ENCODE assay signal across 24 mouse cellular contexts in genomic region chr11:64188701-64189100, GRCm38 (mm10).
DNase-seq lines count a peak whose midpoint lies in the region; ATAC-seq and TF ChIP-seq lines count a peak whose summit lies in the region.
"Had no signal": no experiment of that assay in that cellular context is flagged by ENCODE, and none has a peak within 500 bp of the region (broad histone marks: within the 10 kb centered on the region; RNA-seq: fewer than 3 reads in every experiment).

No protein-coding gene starts in this region.

- H3K27ac ChIP-seq in heart, adult 2 months: no peak overlapping the region
- no peak overlapping the region for H3K27ac ChIP-seq in CH12.LX (ENCODE audit: insufficient read depth, low read depth)
- H3K27ac ChIP-seq: embryonic facial prominence, embryonic 12.5 days; embryonic facial prominence, embryonic 15.5 days; forebrain, embryonic 12.5 days; forebrain, embryonic 15.5 days; heart, embryonic 10.5 days; heart, embryonic 13.5 days; hindbrain, embryonic 12.5 days; hindbrain, embryonic 15.5 days had no signal

- H3K36me3 ChIP-seq in heart, adult 2 months (ENCODE audit: control insufficient read depth, insufficient read depth, low read length): no peaks in the 10 kb centered on the region
- H3K36me3 ChIP-seq in CH12.LX (replicated peaks in 1 of 2; ENCODE audit: control insufficient read depth in 1 of 2, insufficient read depth in 1 of 2, low read length in 1 of 2): no peaks in the 10 kb centered on the region
- H3K36me3 ChIP-seq: embryonic facial prominence, embryonic 12.5 days; embryonic facial prominence, embryonic 15.5 days; forebrain, embryonic 12.5 days; forebrain, embryonic 15.5 days; heart, embryonic 10.5 days; heart, embryonic 13.5 days; hindbrain, embryonic 12.5 days; hindbrain, embryonic 15.5 days had no signal

- no peaks in the 10 kb centered on the region for H3K79me2 ChIP-seq in heart, adult 2 months (replicated peaks; ENCODE audit: control insufficient read depth, insufficient read depth, low read length)
- H3K79me2 ChIP-seq in CH12.LX (replicated peaks; ENCODE audit: control insufficient read depth, extremely low read depth, insufficient read depth, poor library complexity, severe bottlenecking): no peaks in the 10 kb centered on the region

- 0 out of 2 replicates have a peak, but pooled peaks have one; percentile 36 for TF ChIP-seq EP300 in heart, adult 2 months (IDR thresholded peaks at IDR 0.05; ENCODE audit: insufficient read depth, low read depth, low read length)
- TF ChIP-seq EP300 in CH12.LX (IDR thresholded peaks at IDR 0.05; ENCODE audit: low read length): no peak

- no peaks in the 10 kb centered on the region for H3K9me3 ChIP-seq in CH12.LX (replicated peaks; ENCODE audit: low read length)
- H3K9me3 ChIP-seq: embryonic facial prominence, embryonic 12.5 days; embryonic facial prominence, embryonic 15.5 days; forebrain, embryonic 12.5 days; forebrain, embryonic 15.5 days; heart, embryonic 10.5 days; heart, embryonic 13.5 days; hindbrain, embryonic 12.5 days; hindbrain, embryonic 15.5 days had no signal

- no peak for TF ChIP-seq CTCF in heart, adult 2 months (IDR thresholded peaks at IDR 0.05)
- no peak for TF ChIP-seq CTCF in CH12.LX (conservative IDR thresholded peaks at IDR 0.05 in 1 of 2, IDR thresholded peaks at IDR 0.05 in 1 of 2; ENCODE audit: low read depth in 2 of 2, low read length in 2 of 2)

- ATAC-seq in common myeloid progenitor, adult 5-6 weeks (replicated peaks; ENCODE audit: low read depth, poor library complexity, severe bottlenecking): 0 out of 2 replicates have a peak, but pooled peaks have one; percentile 8
- no peak for ATAC-seq in erythroblast, adult 5-6 weeks (replicated peaks; ENCODE audit: low FRiP score, poor library complexity, severe bottlenecking)
- ATAC-seq: forebrain, embryonic 15.5 days; intestine, postnatal 0 days; Patski had no signal

- no peaks in the 10 kb centered on the region for H3K27me3 ChIP-seq in heart, adult 2 months (ENCODE audit: control insufficient read depth, insufficient read depth, low read length)
- H3K27me3 ChIP-seq in CH12.LX (replicated peaks): no peaks in the 10 kb centered on the region
- H3K27me3 ChIP-seq: embryonic facial prominence, embryonic 15.5 days; forebrain, embryonic 12.5 days; forebrain, embryonic 15.5 days; heart, embryonic 13.5 days; hindbrain, embryonic 15.5 days; Patski had no signal

- intact Hi-C loops in heart, adult 2 months (cut with DNase I): no loop called here

- DNase-seq in heart, adult 2 months: peak in 1 of 2 experiments; percentile 8
- DNase-seq in heart, adult 8-10 months (ENCODE audit: low spot score): no peak
- peak; percentile 8 for DNase-seq in CH12.LX (ENCODE audit: extremely low read depth)
- no peak for DNase-seq in Muller cell, postnatal 12 days (ENCODE audit: inconsistent ontology term)
- DNase-seq: adrenal gland, postnatal 10 days; adrenal gland, postnatal 36 days; B cell, adult 2 months; cerebellum, adult 18-20 months; cerebellum, adult 9-10 months; cerebellum, postnatal 14 days; gastrocnemius, postnatal 25 days had no signal

- no peak overlapping the region for H3K9ac ChIP-seq in heart, adult 2 months (ENCODE audit: low read depth, low read length)
- no peak overlapping the region for H3K9ac ChIP-seq in CH12.LX (ENCODE audit: insufficient read depth, low read depth)
- H3K9ac ChIP-seq: embryonic facial prominence, embryonic 12.5 days; embryonic facial prominence, embryonic 15.5 days; forebrain, embryonic 12.5 days; forebrain, embryonic 15.5 days; heart, embryonic 13.5 days; hindbrain, embryonic 12.5 days; hindbrain, embryonic 15.5 days had no signal

- 53% methylated on average over 2 of the region's 2 CpGs for WGBS in heart, adult 2 months

- in situ Hi-C loops in CH12.LX (cut with MboI; ENCODE audit: low pct_ligation_motif_present, low pct_unique_long_range_greater_than_20kb, low sequenced_read_pairs): no loop called here

- no peak for TF ChIP-seq RAD21 in CH12.LX (IDR thresholded peaks at IDR 0.05; ENCODE audit: low read depth, low read length)

- TF ChIP-seq POLR2A in heart, adult 2 months (IDR thresholded peaks at IDR 0.05; ENCODE audit: insufficient read depth, low read depth, low read length): no peak
- no peak for TF ChIP-seq POLR2A in CH12.LX (IDR thresholded peaks at IDR 0.05; ENCODE audit: low read depth, low read length)

- dilution Hi-C loops in CH12.LX (cut with MboI; ENCODE audit: extremely low pct_ligation_motif_present, extremely low pct_unique_long_range_greater_than_20kb, low sequenced_read_pairs): no loop called here

- no peak overlapping the region for H3K4me2 ChIP-seq in CH12.LX (ENCODE audit: insufficient read depth, low read depth, poor library complexity, severe bottlenecking)
- H3K4me2 ChIP-seq: embryonic facial prominence, embryonic 12.5 days; embryonic facial prominence, embryonic 15.5 days; forebrain, embryonic 12.5 days; forebrain, embryonic 15.5 days; heart, embryonic 13.5 days; hindbrain, embryonic 12.5 days; hindbrain, embryonic 15.5 days had no signal

- H3K4me3 ChIP-seq in heart, adult 2 months: no peak overlapping the region
- no peak overlapping the region for H3K4me3 ChIP-seq in CH12.LX (replicated peaks in 1 of 3; ENCODE audit: low read depth in 2 of 3, low read length in 2 of 3, poor library complexity in 1 of 3)
- H3K4me3 ChIP-seq: embryonic facial prominence, embryonic 12.5 days; embryonic facial prominence, embryonic 15.5 days; erythroblast, embryonic 14.5 days; forebrain, embryonic 12.5 days; forebrain, embryonic 15.5 days; heart, embryonic 10.5 days; heart, embryonic 13.5 days; hindbrain, embryonic 12.5 days; hindbrain, embryonic 15.5 days had no signal

- H3K4me1 ChIP-seq in heart, adult 2 months (ENCODE audit: control insufficient read depth, insufficient read depth, low read length): no peaks in the 10 kb centered on the region
- H3K4me1 ChIP-seq in CH12.LX (ENCODE audit: control insufficient read depth in 1 of 2, insufficient read depth in 2 of 2): peaks cover 19 to 28% of the 10 kb centered on the region in 2 experiments
- H3K4me1 ChIP-seq: embryonic facial prominence, embryonic 12.5 days; embryonic facial prominence, embryonic 15.5 days; forebrain, embryonic 15.5 days; heart, embryonic 10.5 days; heart, embryonic 13.5 days; hindbrain, embryonic 12.5 days; hindbrain, embryonic 15.5 days had no signal

TF ChIP-seq in CH12.LX, 34 proteins besides CTCF, POLR2A, EP300 and RAD21:
- TF ChIP-seq USF2 (conservative IDR thresholded peaks at IDR 0.05; ENCODE audit: low read depth, low read length) (no peak), MYC (IDR thresholded peaks at IDR 0.05; ENCODE audit: low read depth, low read length) (no peak), PAX5 (IDR thresholded peaks at IDR 0.05; ENCODE audit: low read length) (no peak), UBTF (IDR thresholded peaks at IDR 0.05; ENCODE audit: low read depth, low read length) (no peak), SMC3 (IDR thresholded peaks at IDR 0.05; ENCODE audit: low read depth, low read length) (no peak)
